Comparison of ENCODE assay signal across 17 mouse cellular contexts in the genomic region with DNA sequence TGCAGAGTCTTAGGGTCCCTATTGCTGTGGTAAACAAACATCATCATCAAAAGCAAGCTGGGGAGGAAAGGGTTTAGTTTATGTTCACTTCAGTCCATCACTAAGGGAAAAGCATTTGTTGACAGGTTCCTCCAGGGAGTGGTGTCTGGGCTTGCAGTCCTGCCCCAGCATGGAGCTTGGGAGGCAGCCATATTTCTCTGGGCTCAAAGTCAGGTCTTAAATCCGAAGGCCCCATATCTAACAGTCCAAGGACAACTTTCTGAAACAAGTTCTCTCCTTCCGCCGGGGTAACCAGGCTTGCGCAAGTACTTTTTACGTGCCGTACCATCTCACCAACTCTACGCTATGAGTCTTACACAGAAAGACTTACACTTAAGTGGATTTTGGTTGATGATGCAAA.
DNase-seq lines count a peak whose midpoint lies in the region; ATAC-seq lines count a peak whose summit lies in the region.
"Had no signal": no experiment of that assay in that cellular context is flagged by ENCODE, and none has a peak within 500 bp of the region (broad histone marks: within the 10 kb centered on the region; RNA-seq: fewer than 3 reads in every experiment).

No protein-coding gene starts in this region.

- H3K4me3 ChIP-seq in forebrain, embryonic 15.5 days = no peak overlapping the region
- H3K4me3 ChIP-seq in midbrain, embryonic 11.5 days (ENCODE audit: low read depth, low read length) = no peak overlapping the region
- H3K4me3 ChIP-seq: embryonic facial prominence, embryonic 15.5 days; hindbrain, embryonic 10.5 days; limb, embryonic 10.5 days; liver, embryonic 13.5 days; midbrain, embryonic 13.5 days had no signal

- no peak overlapping the region for H3K27ac ChIP-seq in forebrain, embryonic 15.5 days (replicated peaks)
- no peak overlapping the region for H3K27ac ChIP-seq in midbrain, embryonic 11.5 days (ENCODE audit: low read depth, low read length)
- H3K27ac ChIP-seq: embryonic facial prominence, embryonic 15.5 days; hindbrain, embryonic 10.5 days; limb, embryonic 10.5 days; liver, embryonic 13.5 days; midbrain, embryonic 13.5 days had no signal

- ATAC-seq in forebrain, embryonic 15.5 days (replicated peaks) = no peak
- ATAC-seq in midbrain, embryonic 11.5 days (ENCODE audit: low FRiP score) = no peak
- ATAC-seq: forebrain, embryonic 16.5 days; lung, postnatal 0 days; midbrain, embryonic 13.5 days had no signal

- no peaks in the 10 kb centered on the region for H3K4me1 ChIP-seq in forebrain, embryonic 15.5 days
- no peaks in the 10 kb centered on the region for H3K4me1 ChIP-seq in midbrain, embryonic 11.5 days (ENCODE audit: control insufficient read depth, insufficient read depth, low read length)
- H3K4me1 ChIP-seq: embryonic facial prominence, embryonic 15.5 days; hindbrain, embryonic 10.5 days; limb, embryonic 10.5 days; liver, embryonic 13.5 days; midbrain, embryonic 13.5 days had no signal

- WGBS in forebrain, embryonic 15.5 days = 93% methylated on average over 7 of the region's 7 CpGs
- 94% methylated on average over 7 of the region's 7 CpGs for WGBS in midbrain, embryonic 11.5 days

- no peaks in the 10 kb centered on the region for H3K9me3 ChIP-seq in forebrain, embryonic 15.5 days
- no peaks in the 10 kb centered on the region for H3K9me3 ChIP-seq in midbrain, embryonic 11.5 days (ENCODE audit: control insufficient read depth, low read length)
- H3K9me3 ChIP-seq: embryonic facial prominence, embryonic 15.5 days; G1E; hindbrain, embryonic 10.5 days; limb, embryonic 10.5 days; liver, embryonic 13.5 days; midbrain, embryonic 13.5 days had no signal

- no peak overlapping the region for H3K4me2 ChIP-seq in forebrain, embryonic 15.5 days (replicated peaks)
- H3K4me2 ChIP-seq in midbrain, embryonic 11.5 days = no peak overlapping the region
- H3K4me2 ChIP-seq: embryonic facial prominence, embryonic 15.5 days; liver, embryonic 13.5 days; midbrain, embryonic 13.5 days had no signal

- H3K9ac ChIP-seq in forebrain, embryonic 15.5 days (replicated peaks) = no peak overlapping the region
- H3K9ac ChIP-seq in midbrain, embryonic 11.5 days (ENCODE audit: low read length) = no peak overlapping the region
- H3K9ac ChIP-seq: embryonic facial prominence, embryonic 15.5 days; liver, embryonic 13.5 days; midbrain, embryonic 13.5 days had no signal

- H3K36me3 ChIP-seq in forebrain, embryonic 15.5 days = no peaks in the 10 kb centered on the region
- no peaks in the 10 kb centered on the region for H3K36me3 ChIP-seq in midbrain, embryonic 11.5 days (ENCODE audit: control insufficient read depth, insufficient read depth, low read length)
- H3K36me3 ChIP-seq: embryonic facial prominence, embryonic 15.5 days; G1E; hindbrain, embryonic 10.5 days; limb, embryonic 10.5 days; liver, embryonic 13.5 days; midbrain, embryonic 13.5 days had no signal

- DNase-seq in gastrocnemius, postnatal 10 days = peak; percentile 19
- DNase-seq in gastrocnemius, adult 18-20 months (ENCODE audit: low spot score) = no peak
- peak; percentile 63 for DNase-seq in ovary, adult 18-20 months (ENCODE audit: low spot score)
- DNase-seq in ovary, postnatal 14 days (ENCODE audit: low spot score) = no peak
- DNase-seq in cerebellum, adult 9-10 months = peak; percentile 57
- peak; percentile 59 for DNase-seq in testis, postnatal 10 days (ENCODE audit: low spot score)
- DNase-seq in midbrain, embryonic 11.5 days (ENCODE audit: low spot score, missing footprints) = no peak
- DNase-seq: kidney, postnatal 25 days; liver, embryonic 13.5 days had no signal

- H3K27me3 ChIP-seq in forebrain, embryonic 15.5 days = no peaks in the 10 kb centered on the region
- H3K27me3 ChIP-seq in midbrain, embryonic 11.5 days (ENCODE audit: control insufficient read depth, insufficient read depth, low read length) = no peaks in the 10 kb centered on the region
- H3K27me3 ChIP-seq: embryonic facial prominence, embryonic 15.5 days; liver, embryonic 13.5 days; midbrain, embryonic 13.5 days had no signal

Comparison
In these comparisons a context has a peak if more than half of its experiments do, and no peak if none do; other contexts are left out.
1. DNase-seq: peak in gastrocnemius, postnatal 10 days (single experiment), ovary, adult 18-20 months (single experiment), cerebellum, adult 9-10 months (single experiment) and testis, postnatal 10 days (single experiment); none in gastrocnemius, adult 18-20 months (single experiment), ovary, postnatal 14 days (single experiment) and midbrain, embryonic 11.5 days (single experiment).